Mouse (Mus musculus) embryonic facial prominence, embryonic 15.5 days (tissue): Measurements from ENCODE around the gene G2e3. TPM values are rescaled to one million over a fixed set of nuclear protein-coding genes. Genes with fewer than 3 reads are reported as not detected.

ENCODE experiments used
- ATAC-seq: fragments of 200-750 bp; cut with Nextera tagmentation; 2 replicates; pipeline ENCODE4 v1.8.0; 2017; ENCODE audit warnings: low read depth, moderate TSS enrichment; ENCODE audit not compliant: insufficient number of reproducible peaks, low FRiP score, low TSS enrichment
- H3K27ac ChIP-seq: fragments of 300-500 bp; sonication (generic); replicated peaks from 2 replicates; pipeline ENCODE4 v1.5.1; 2015; ENCODE audit warnings: mild to moderate bottlenecking, inconsistent platforms
- H3K27me3 ChIP-seq: fragments of 300-500 bp; sonication (generic); 2 replicates; pipeline ENCODE4 v1.6.1; 2015; ENCODE audit warnings: inconsistent platforms
- H3K36me3 ChIP-seq: fragments of 300-500 bp; sonication (generic); 2 replicates; pipeline ENCODE4 v1.6.1; 2015; ENCODE audit warnings: mild to moderate bottlenecking, inconsistent platforms
- H3K4me1 ChIP-seq: fragments of 300-500 bp; sonication (generic); 2 replicates; pipeline ENCODE4 v1.6.1; 2015; ENCODE audit warnings: inconsistent platforms
- H3K4me2 ChIP-seq: fragments of 300-500 bp; sonication (generic); replicated peaks from 2 replicates; pipeline ENCODE4 v1.6.1; 2015; ENCODE audit warnings: mild to moderate bottlenecking, inconsistent platforms
- H3K4me3 ChIP-seq: fragments of 300-500 bp; sonication (generic); replicated peaks from 2 replicates; pipeline ENCODE4 v1.5.1; 2015; ENCODE audit warnings: mild to moderate bottlenecking, inconsistent platforms
- H3K9ac ChIP-seq: fragments of 300-500 bp; sonication (generic); 2 replicates; pipeline ENCODE4 v1.6.1; 2015; ENCODE audit warnings: inconsistent platforms
- H3K9me3 ChIP-seq: fragments of 300-500 bp; sonication (generic); replicated peaks from 2 replicates; pipeline ENCODE4 v1.6.1; 2016; ENCODE audit warnings: inconsistent platforms
- WGBS: fragments of 180-500 bp; shearing (Covaris S2); methylation state at CpG from one replicate; pipeline ENCODE4 v1.1.7; 2015; 5-methylcytosine and 5-hydroxymethylcytosine counted together
- polyA plus RNA-seq: library from polyadenylated mRNA; unstranded; fragments of >200 nt; fragmentation: Nextera tagmentation; extraction: Ambion mirVana; gene quantifications from 2 replicates; pipeline ENCODE4 v1.2.1, GENCODE M21; 2015

The G2e3 gene
- polyA plus RNA-seq, 1 experiment from 2014 or later: 25.5 TPM

GRCm38 (mm10) chr12:51377888-51378190, 30.0 kb downstream of the G2e3 start:
- Histone ChIP-seq H3K27ac (peak overlapping the region; percentile 83), H3K9me3 (no peaks in the 10 kb centered on the region), H3K4me3 (peak overlapping the region; percentile 72), H3K4me1 (peaks cover 6% of the 10 kb centered on the region; the same call in 1 of the 2 replicates), H3K9ac (peak overlapping the region; percentile 81), H3K36me3 (peaks cover 17% of the 10 kb centered on the region; the same call in 1 of the 2 replicates), H3K27me3 (no peaks in the 10 kb centered on the region), H3K4me2 (peak overlapping the region; percentile 53)
- no peak for ATAC-seq
- 18% methylated on average over 6 of the region's 6 CpGs for WGBS

GRCm38 (mm10) chr12:51399871-51400270, 52.0 kb downstream of the G2e3 start:
- no peaks in the 10 kb centered on the region for H3K9me3 ChIP-seq
- H3K4me3 ChIP-seq: no peak overlapping the region
- no peak overlapping the region for H3K9ac ChIP-seq
- H3K4me1 ChIP-seq: no peaks in the 10 kb centered on the region
- no peak for ATAC-seq
- no peak overlapping the region for H3K4me2 ChIP-seq
- WGBS: 96% methylated on average over 6 of the region's 6 CpGs
- no peaks in the 10 kb centered on the region for H3K27me3 ChIP-seq
- no peak overlapping the region for H3K27ac ChIP-seq
- H3K36me3 ChIP-seq: peaks cover 57% of the 10 kb centered on the region

GRCm38 (mm10) chr12:51402060-51402698, 54.3 kb downstream of the G2e3 start:
- 64% methylated on average over 5 of the region's 5 CpGs for WGBS
- H3K36me3 ChIP-seq: peaks cover 51% of the 10 kb centered on the region

GRCm38 (mm10) chr12:51403987-51404586, 56.2 kb downstream of the G2e3 start:
- Histone ChIP-seq H3K9ac (no peak overlapping the region), H3K4me2 (no peak overlapping the region), H3K27ac (no peak overlapping the region), H3K4me1 (no peaks in the 10 kb centered on the region), H3K27me3 (no peaks in the 10 kb centered on the region), H3K4me3 (no peak overlapping the region), H3K36me3 (peaks cover 56% of the 10 kb centered on the region), H3K9me3 (no peaks in the 10 kb centered on the region)
- peak; percentile 65; the same call in 1 of the 2 replicates for ATAC-seq
- 50% methylated on average over 4 of the region's 4 CpGs for WGBS

More at GRCm38 (mm10) chr12:51402060-51402698, 54.3 kb downstream of the G2e3 start:
- Histone ChIP-seq H3K4me3 (no peak overlapping the region), H3K9me3 (no peaks in the 10 kb centered on the region), H3K9ac (no peak overlapping the region), H3K27me3 (no peaks in the 10 kb centered on the region), H3K4me2 (no peak overlapping the region), H3K4me1 (no peaks in the 10 kb centered on the region), H3K27ac (no peak overlapping the region)
- ATAC-seq: no peak

- Histone ChIP-seq H3K36me3 (peaks cover 50% of the 10 kb centered on the region), H3K9me3 (no peaks in the 10 kb centered on the region), H3K4me3 (no peak overlapping the region), H3K4me2 (no peak overlapping the region), H3K27ac (no peak overlapping the region), H3K27me3 (no peaks in the 10 kb centered on the region), H3K4me1 (no peaks in the 10 kb centered on the region), H3K9ac (no peak overlapping the region)
- ATAC-seq: no peak
- WGBS: 68% methylated on average over 4 of the region's 4 CpGs
Observed at GRCm38 (mm10) chr12:51411362-51411761, 63.5 kb downstream of the G2e3 start.

Other genes starting within 250 kb of the G2e3 start
- 81.5 and 89.9 TPM in 2 replicates for gene Scfd1, start 29.4 kb downstream of the G2e3 start, polyA plus RNA-seq
- 10.6 and 12.4 TPM in 2 replicates for gene Coch, start 245.3 kb downstream of the G2e3 start, polyA plus RNA-seq